Mouse (Mus musculus): ENCODE data around the gene Olfr1385. TPM values are rescaled to one million over a fixed set of nuclear protein-coding genes. Genes with fewer than 3 reads are reported as not detected.
"Not testable (repeated sequence)": the region's sequence is repeated elsewhere in the genome, so short reads cannot be mapped to it uniquely, and the experiment has no call there.

Olfr1385 gene
- not detected in 2 replicates for polyA plus RNA-seq (2012; rRNA removed)

DNA sequence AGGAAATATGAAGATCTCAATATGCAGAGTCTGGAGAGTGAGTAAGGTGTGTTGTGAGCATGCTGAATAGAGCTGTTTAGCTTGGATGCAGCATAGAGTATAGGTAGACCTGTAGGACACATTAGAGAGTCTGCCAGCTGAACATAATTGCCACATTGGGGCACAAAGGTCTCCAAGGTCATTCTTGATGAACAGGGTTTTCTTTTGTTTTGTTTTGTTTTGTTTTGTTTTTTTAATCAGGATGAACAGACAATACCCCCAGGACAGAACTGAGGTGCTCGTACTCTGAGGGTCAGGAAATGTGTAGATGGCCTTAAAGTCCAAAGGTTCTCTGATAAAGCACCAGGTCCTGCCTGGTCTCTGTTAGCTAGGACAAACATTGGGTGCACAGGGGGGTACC lies at the start of gene Olfr1385:
Olfr1385 (plus strand) TSS at position 301 of the 400 bp plus-strand sequence.
- DNase-seq (ENCODE audit: low spot score) = not testable (repeated sequence)

DNA sequence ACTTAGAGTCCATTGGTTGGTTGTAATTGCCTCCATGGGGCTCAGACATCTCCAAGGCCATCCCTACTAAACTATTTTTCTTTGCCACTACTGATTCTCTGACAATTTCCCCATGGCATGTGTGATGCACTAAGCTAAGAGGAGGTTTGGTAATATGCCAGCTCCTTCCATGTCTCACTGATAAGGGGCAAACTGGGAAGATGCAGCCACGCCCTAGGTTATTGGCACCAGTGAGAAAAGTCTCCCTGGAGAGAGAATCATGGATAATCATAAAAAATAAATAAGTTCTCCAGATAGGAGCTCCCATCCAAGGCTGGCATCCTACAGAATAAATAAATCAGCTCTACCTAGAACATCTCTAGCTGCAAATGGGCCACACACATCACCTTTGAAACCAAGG lies 33.8 kb upstream of the Olfr1385 start, which contains the start of gene Olfr1387:
Olfr1387 (plus strand) TSS at position 301 of the 400 bp plus-strand sequence.
- DNase-seq (ENCODE audit: low spot score) = no peak

GRCm38 (mm10) chr11:49464746-49465145 lies 24.1 kb upstream of the Olfr1385 start, which contains the start of gene Olfr1386:
Olfr1386 (plus strand) TSS chr11:49465046.
- DNase-seq (ENCODE audit: low spot score) = not testable (repeated sequence)

DNA sequence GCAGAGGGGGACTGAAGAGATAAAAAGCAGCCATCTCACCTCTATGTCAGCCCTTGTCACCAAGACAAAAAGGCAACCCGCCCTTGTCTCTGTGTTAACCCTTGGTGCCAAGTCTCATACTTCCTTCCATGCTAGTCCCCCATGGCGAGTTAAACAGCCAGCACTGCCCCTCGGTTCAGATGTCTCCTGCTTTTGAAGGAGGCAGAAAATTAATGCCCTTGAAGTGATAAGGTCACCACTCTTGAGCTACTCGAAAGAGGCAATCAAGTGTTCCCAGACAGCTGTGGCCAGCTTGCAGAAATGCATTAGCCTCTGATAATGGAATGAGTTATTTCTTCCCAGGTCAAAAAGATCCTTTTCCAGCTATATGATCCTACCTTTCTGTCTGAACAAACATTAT lies 2.9 kb upstream of the Olfr1385 start:
- no peak for DNase-seq (ENCODE audit: low spot score)

GRCm38 (mm10) chr11:49518086-49518485 lies 29.2 kb downstream of the Olfr1385 start:
- no peak for DNase-seq (ENCODE audit: low spot score)

DNA sequence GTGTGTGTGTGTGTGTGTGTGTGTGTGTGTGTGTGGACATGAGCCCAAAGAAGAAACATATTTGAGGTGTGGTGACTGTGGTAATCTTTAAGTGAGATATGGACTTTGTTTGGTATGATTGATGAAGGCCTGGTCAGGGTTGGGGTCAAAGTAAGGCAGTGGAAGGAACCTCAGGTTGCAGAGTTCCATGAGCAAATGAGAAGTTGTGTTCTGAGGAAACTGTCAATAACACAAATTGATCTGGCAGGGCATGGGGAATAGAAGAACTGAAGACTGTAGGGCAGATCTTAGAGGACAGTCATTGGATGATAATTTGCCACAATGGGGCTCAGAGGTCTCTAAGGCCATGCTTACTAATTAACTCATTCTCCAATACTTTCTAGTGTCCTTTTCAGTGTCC lies 30.5 kb downstream of the Olfr1385 start, which contains the start of gene Olfr1383:
Olfr1383 (plus strand) TSS at position 301 of the 400 bp plus-strand sequence.
- DNase-seq (ENCODE audit: low spot score) = no peak

DNA sequence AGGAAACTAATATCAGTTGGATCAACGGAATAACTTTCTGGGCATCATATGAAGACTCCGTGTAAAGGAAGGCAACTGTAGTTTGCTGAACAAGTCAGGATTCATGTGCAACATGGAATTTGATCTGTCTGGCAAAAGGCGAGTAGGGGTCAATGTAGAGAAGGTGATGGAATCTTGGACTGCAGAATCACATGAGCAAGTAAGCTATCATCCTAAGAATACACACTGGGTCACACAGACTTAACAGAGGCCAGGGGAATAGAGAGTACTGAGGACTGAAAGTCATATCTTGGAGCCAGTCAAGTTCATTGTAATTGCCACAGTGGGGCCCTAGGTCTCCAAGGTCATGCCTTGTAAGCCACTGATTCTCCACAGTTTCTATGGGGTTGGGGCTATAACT lies 39.1 kb downstream of the Olfr1385 start, which contains the start of gene Olfr1382:
Olfr1382 (plus strand) TSS at position 301 of the 400 bp plus-strand sequence.
- DNase-seq (ENCODE audit: low spot score) = no peak

DNA sequence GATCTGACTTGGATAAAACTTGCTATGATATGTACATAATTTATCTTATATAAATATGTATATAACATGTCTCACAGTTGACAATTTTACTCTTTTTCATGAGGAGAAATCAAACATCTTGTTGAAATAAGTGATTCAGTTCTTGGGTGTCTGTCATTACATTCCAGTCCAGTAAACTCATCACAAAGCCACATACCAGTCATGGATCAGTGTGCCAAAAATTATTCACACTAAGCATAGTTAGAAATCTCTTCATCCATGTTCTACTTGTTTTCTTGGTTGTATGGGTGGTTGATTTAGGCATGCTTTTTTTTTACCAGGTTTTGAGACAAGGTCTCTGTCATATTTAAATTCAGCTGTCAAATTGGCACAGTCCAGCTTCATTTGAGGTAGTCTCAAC lies 43.9 kb downstream of the Olfr1385 start:
- DNase-seq (ENCODE audit: low spot score) = no peak

DNA sequence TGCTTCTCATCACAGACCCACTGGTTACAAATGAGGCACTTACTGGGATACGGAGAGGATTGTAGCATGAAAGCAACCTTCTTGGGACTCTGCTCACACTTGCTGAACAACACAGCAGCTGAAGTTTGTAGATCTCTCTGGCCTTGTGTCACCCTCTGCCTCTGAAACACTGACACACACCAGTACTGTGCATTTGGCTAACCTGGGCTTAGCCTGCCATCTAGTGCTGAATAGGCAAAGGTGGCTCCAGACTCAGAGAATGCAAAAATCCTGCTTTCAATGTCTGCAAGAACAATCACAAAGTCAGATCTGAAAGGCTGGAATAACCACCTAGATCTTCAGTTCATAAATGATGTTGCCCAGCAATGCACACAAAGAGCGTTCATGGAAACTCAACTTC lies 47.8 kb downstream of the Olfr1385 start:
- not testable (repeated sequence) for DNase-seq (ENCODE audit: low spot score)

DNA sequence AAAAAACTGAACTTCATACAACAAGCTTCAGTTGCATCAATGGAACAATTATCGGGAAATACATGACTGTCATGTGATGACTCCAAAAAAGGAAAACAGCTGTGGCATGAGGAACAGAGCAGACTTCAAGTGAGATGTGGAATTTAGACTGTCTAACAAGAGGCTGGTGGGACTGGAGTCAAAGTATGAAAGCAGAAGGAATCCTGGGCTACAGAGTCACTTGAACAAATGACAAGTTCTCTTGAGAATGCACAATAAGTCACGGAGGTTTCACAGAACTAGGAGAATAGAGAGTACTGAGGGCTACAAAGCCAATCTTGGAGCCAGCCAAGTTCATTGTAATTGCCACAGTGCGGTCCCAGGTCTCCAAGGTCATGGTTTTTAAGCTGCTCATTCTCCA lies 54.3 kb downstream of the Olfr1385 start, which contains the start of gene Olfr1381:
Olfr1381 (plus strand) TSS at position 301 of the 400 bp plus-strand sequence.
- not testable (repeated sequence) for DNase-seq (ENCODE audit: low spot score)

Other genes with a start within 250 kb of the Olfr1385 start
- 61.8 and 63.4 TPM in 2 replicates for gene Mgat1, start 244.9 kb upstream of the Olfr1385 start, polyA plus RNA-seq (2012; rRNA removed)
- gene Olfr1393, start 210.8 kb upstream of the Olfr1385 start, polyA plus RNA-seq (2012; rRNA removed) = 0.06 and 0.12 TPM in 2 replicates
- gene Olfr1392, start 203.8 kb upstream of the Olfr1385 start, polyA plus RNA-seq (2012; rRNA removed) = 0.10 and 0.15 TPM in 2 replicates
- gene Olfr10, start 184.3 kb upstream of the Olfr1385 start, polyA plus RNA-seq (2012; rRNA removed) = not detected in 2 replicates
- gene Olfr1391, start 166.3 kb upstream of the Olfr1385 start, polyA plus RNA-seq (2012; rRNA removed) = not detected in 2 replicates
- not detected in 2 replicates for gene Olfr1390, start 153.9 kb upstream of the Olfr1385 start, polyA plus RNA-seq (2012; rRNA removed)
- gene Olfr1389, start 66.0 kb upstream of the Olfr1385 start, polyA plus RNA-seq (2012; rRNA removed) = not detected in 2 replicates
- 0.04 and 0.14 TPM in 2 replicates for gene Olfr1388, start 52.4 kb upstream of the Olfr1385 start, polyA plus RNA-seq (2012; rRNA removed)
- gene Olfr1387, start 33.7 kb upstream of the Olfr1385 start, polyA plus RNA-seq (2012; rRNA removed) = not detected in 2 replicates
- gene Olfr1386, start 24.0 kb upstream of the Olfr1385 start, polyA plus RNA-seq (2012; rRNA removed) = not detected in 2 replicates
- gene Olfr1384, start 17.7 kb downstream of the Olfr1385 start, polyA plus RNA-seq (2012; rRNA removed) = not detected in 2 replicates
- gene Olfr1383, start 30.6 kb downstream of the Olfr1385 start, polyA plus RNA-seq (2012; rRNA removed) = not detected in 2 replicates
- gene Olfr1382, start 39.2 kb downstream of the Olfr1385 start, polyA plus RNA-seq (2012; rRNA removed) = not detected in 2 replicates
- gene Olfr1381, start 54.4 kb downstream of the Olfr1385 start, polyA plus RNA-seq (2012; rRNA removed) = not detected in 2 replicates
- gene Olfr1380, start 67.8 kb downstream of the Olfr1385 start, polyA plus RNA-seq (2012; rRNA removed) = not detected in 2 replicates
- gene Flt4, start 120.2 kb downstream of the Olfr1385 start, polyA plus RNA-seq (2012; rRNA removed) = 4.2 and 6.3 TPM in 2 replicates
- gene Scgb3a1, start 174.5 kb downstream of the Olfr1385 start, polyA plus RNA-seq (2012; rRNA removed) = 0.19 and 0.26 TPM in 2 replicates
- gene Cnot6, start 223.7 kb downstream of the Olfr1385 start, polyA plus RNA-seq (2012; rRNA removed) = 27.7 and 29.9 TPM in 2 replicates